Mouse (Mus musculus): ENCODE measurements around the gene Pdzd2.

- TF ChIP-seq POLR2A (IDR thresholded peaks at IDR 0.05; ENCODE audit: control insufficient read depth, extremely low read depth, insufficient read depth, low read length, poor library complexity) = no peak
- TF ChIP-seq CTCF (IDR thresholded peaks at IDR 0.05; ENCODE audit: borderline replicate concordance, control insufficient read depth, extremely low read depth, insufficient read depth, low read length, poor library complexity) = no peak
These were observed 366.2 kb downstream of the Pdzd2 start for GRCm38 (mm10) chr15:12373496-12373895.
